Mouse (Mus musculus): ENCODE measurements around the gene Cnot8. TPM values are rescaled to one million over a fixed set of nuclear protein-coding genes. Genes with fewer than 3 reads are reported as not detected.

The Cnot8 gene
- total RNA-seq, 1 experiment, result 60.6 TPM

- TF ChIP-seq ZC3H11A (IDR thresholded peaks at IDR 0.05; ENCODE audit: borderline replicate concordance, low read depth, low read length), result no peak
- no peak for TF ChIP-seq ZNF384 (IDR thresholded peaks at IDR 0.05; ENCODE audit: low read depth, low read length)
- TF ChIP-seq HCFC1 (IDR thresholded peaks at IDR 0.05; ENCODE audit: borderline replicate concordance, insufficient read depth, low read length), result no peak
- no peak for TF ChIP-seq MAFK (IDR thresholded peaks at IDR 0.05; ENCODE audit: insufficient read depth, low read depth, low read length)
- TF ChIP-seq CHD2 (IDR thresholded peaks at IDR 0.05; ENCODE audit: low read depth, low read length), result no peak
- Histone ChIP-seq H3K4me3 (ENCODE audit: insufficient read depth in 1 of 2, low read depth in 1 of 2, low read length in 2 of 2, poor library complexity in 1 of 2, severe bottlenecking in 1 of 2) (peak overlapping the region; percentile 57 to 64), H3K4me1 (ENCODE audit: control insufficient read depth in 2 of 2, insufficient read depth in 2 of 2, low read length in 2 of 2, poor library complexity in 1 of 2) (peaks cover 0 to 10% of the 10 kb centered on the region in 2 experiments; a peak in 1 of 4 replicates), H3K27ac (ENCODE audit: insufficient read depth, low read depth, low read length, poor library complexity, severe bottlenecking) (peak overlapping the region; percentile 100), H3K36me3 (ENCODE audit: control insufficient read depth, insufficient read depth, low read length, poor library complexity, severe bottlenecking) (no peaks in the 10 kb centered on the region), H3K9me3 (ENCODE audit: control insufficient read depth, insufficient read depth, low read depth, low read length) (no peaks in the 10 kb centered on the region), H3K9ac (ENCODE audit: insufficient read depth, low read depth, low read length, poor library complexity, severe bottlenecking) (peak overlapping the region; percentile 87)
- DNase-seq (ENCODE audit: low read depth, low spot score), result no peak
- in situ Hi-C loops (cut with MboI; ENCODE audit: low sequenced_read_pairs in 2 of 2, unreplicated experiment in 2 of 2), result no loop called here
These were observed 654 bp upstream of the Cnot8 start for GRCm38 (mm10) chr11:58103344-58103653.

GRCm38 (mm10) chr11:58104351-58104791 lies 418 bp downstream of the Cnot8 start:
- Histone ChIP-seq H3K9me3 (ENCODE audit: control insufficient read depth, insufficient read depth, low read depth, low read length) (no peaks in the 10 kb centered on the region), H3K36me3 (ENCODE audit: control insufficient read depth, insufficient read depth, low read length, poor library complexity, severe bottlenecking) (no peaks in the 10 kb centered on the region), H3K4me3 (ENCODE audit: insufficient read depth in 1 of 2, low read depth in 1 of 2, low read length in 2 of 2, poor library complexity in 1 of 2, severe bottlenecking in 1 of 2) (peak overlapping the region; percentile 85 to 91), H3K9ac (ENCODE audit: insufficient read depth, low read depth, low read length, poor library complexity, severe bottlenecking) (peak overlapping the region; percentile 89), H3K27ac (ENCODE audit: insufficient read depth, low read depth, low read length, poor library complexity, severe bottlenecking) (peak overlapping the region; percentile 81), H3K4me1 (ENCODE audit: control insufficient read depth in 2 of 2, insufficient read depth in 2 of 2, low read length in 2 of 2, poor library complexity in 1 of 2) (peaks cover 0 to 10% of the 10 kb centered on the region in 2 experiments; a peak in 1 of 4 replicates)
- peak; percentile 31 for DNase-seq (ENCODE audit: low read depth, low spot score)
- in situ Hi-C loops (cut with MboI; ENCODE audit: low sequenced_read_pairs in 2 of 2, unreplicated experiment in 2 of 2), result no loop called here
- no peak for TF ChIP-seq MAFK (IDR thresholded peaks at IDR 0.05; ENCODE audit: insufficient read depth, low read depth, low read length)
- no peak for TF ChIP-seq ZNF384 (IDR thresholded peaks at IDR 0.05; ENCODE audit: low read depth, low read length)
- TF ChIP-seq CHD2 (IDR thresholded peaks at IDR 0.05; ENCODE audit: low read depth, low read length), result no peak
- no peak for TF ChIP-seq ZC3H11A (IDR thresholded peaks at IDR 0.05; ENCODE audit: borderline replicate concordance, low read depth, low read length)
- no peak; the same call in 1 of the 2 replicates for TF ChIP-seq HCFC1 (IDR thresholded peaks at IDR 0.05; ENCODE audit: borderline replicate concordance, insufficient read depth, low read length)

- Histone ChIP-seq H3K9ac (ENCODE audit: insufficient read depth, low read depth, low read length, poor library complexity, severe bottlenecking) (no peak overlapping the region), H3K4me3 (ENCODE audit: insufficient read depth in 1 of 2, low read depth in 1 of 2, low read length in 2 of 2, poor library complexity in 1 of 2, severe bottlenecking in 1 of 2) (no peak overlapping the region), H3K36me3 (ENCODE audit: control insufficient read depth, insufficient read depth, low read length, poor library complexity, severe bottlenecking) (peaks cover 17% of the 10 kb centered on the region), H3K9me3 (ENCODE audit: control insufficient read depth, insufficient read depth, low read depth, low read length) (no peaks in the 10 kb centered on the region), H3K27ac (ENCODE audit: insufficient read depth, low read depth, low read length, poor library complexity, severe bottlenecking) (no peak overlapping the region), H3K4me1 (ENCODE audit: control insufficient read depth in 2 of 2, insufficient read depth in 2 of 2, low read length in 2 of 2, poor library complexity in 1 of 2) (peaks cover 1 to 14% of the 10 kb centered on the region in 2 experiments; a peak in 2 of 4 replicates)
- in situ Hi-C loops (cut with MboI; ENCODE audit: low sequenced_read_pairs in 2 of 2, unreplicated experiment in 2 of 2), result no loop called here
- TF ChIP-seq MAFK (IDR thresholded peaks at IDR 0.05; ENCODE audit: insufficient read depth, low read depth, low read length), result peak; percentile 27; the same call in 1 of the 2 replicates
- TF ChIP-seq CHD2 (IDR thresholded peaks at IDR 0.05; ENCODE audit: low read depth, low read length), result no peak
- no peak for TF ChIP-seq ZC3H11A (IDR thresholded peaks at IDR 0.05; ENCODE audit: borderline replicate concordance, low read depth, low read length)
- TF ChIP-seq HCFC1 (IDR thresholded peaks at IDR 0.05; ENCODE audit: borderline replicate concordance, insufficient read depth, low read length), result no peak
- TF ChIP-seq ZNF384 (IDR thresholded peaks at IDR 0.05; ENCODE audit: low read depth, low read length), result no peak
- peak; percentile 34 for DNase-seq (ENCODE audit: low read depth, low spot score)
These were observed 3.1 kb downstream of the Cnot8 start for GRCm38 (mm10) chr11:58107009-58107408.

- in situ Hi-C loops (cut with MboI; ENCODE audit: low sequenced_read_pairs in 2 of 2, unreplicated experiment in 2 of 2), result no loop called here
- no peak for DNase-seq (ENCODE audit: low read depth, low spot score)
- peak overlapping the region; percentile 1; the same call in 1 of the 2 replicates for H3K9ac ChIP-seq (ENCODE audit: insufficient read depth, low read depth, low read length, poor library complexity, severe bottlenecking)
- peaks cover 19% of the 10 kb centered on the region for H3K36me3 ChIP-seq (ENCODE audit: control insufficient read depth, insufficient read depth, low read length, poor library complexity, severe bottlenecking)
- no peak overlapping the region for H3K27ac ChIP-seq (ENCODE audit: insufficient read depth, low read depth, low read length, poor library complexity, severe bottlenecking)
- TF ChIP-seq MAFK (IDR thresholded peaks at IDR 0.05; ENCODE audit: insufficient read depth, low read depth, low read length) (no peak), HCFC1 (IDR thresholded peaks at IDR 0.05; ENCODE audit: borderline replicate concordance, insufficient read depth, low read length) (no peak), ZNF384 (IDR thresholded peaks at IDR 0.05; ENCODE audit: low read depth, low read length) (no peak), CHD2 (IDR thresholded peaks at IDR 0.05; ENCODE audit: low read depth, low read length) (no peak), ZC3H11A (IDR thresholded peaks at IDR 0.05; ENCODE audit: borderline replicate concordance, low read depth, low read length) (no peak)
- peak overlapping the region in 1 of 2 experiments; percentile 22; a peak in 1 of 4 replicates for H3K4me3 ChIP-seq (ENCODE audit: insufficient read depth in 1 of 2, low read depth in 1 of 2, low read length in 2 of 2, poor library complexity in 1 of 2, severe bottlenecking in 1 of 2)
- peaks cover 1 to 12% of the 10 kb centered on the region in 2 experiments; a peak in 2 of 4 replicates for H3K4me1 ChIP-seq (ENCODE audit: control insufficient read depth in 2 of 2, insufficient read depth in 2 of 2, low read length in 2 of 2, poor library complexity in 1 of 2)
- H3K9me3 ChIP-seq (ENCODE audit: control insufficient read depth, insufficient read depth, low read depth, low read length), result no peaks in the 10 kb centered on the region
These were observed 3.8 kb downstream of the Cnot8 start for GRCm38 (mm10) chr11:58107664-58108337.
